Mouse (Mus musculus): ENCODE measurements around the gene Itch.

GRCm38 (mm10) chr2:155249588-155249987 lies 116.3 kb downstream of the Itch start:
- TF ChIP-seq CTCF (IDR thresholded peaks at IDR 0.05; ENCODE audit: borderline replicate concordance, insufficient read depth, low read depth, low read length) (no peak), POLR2A (IDR thresholded peaks at IDR 0.05; ENCODE audit: borderline replicate concordance, insufficient read depth, low read length) (no peak)

Measured in cerebellum, adult 2 months (tissue).